Mouse (Mus musculus) forebrain, embryonic 11.5 days (tissue): ENCODE measurements around the gene Lrrc7. TPM values are rescaled to one million over a fixed set of nuclear protein-coding genes. Genes with fewer than 3 reads are reported as not detected.

ENCODE experiments used
- ATAC-seq: fragments of 200-750 bp; cut with Nextera tagmentation; replicated peaks from 2 replicates; pipeline ENCODE4 v1.8.0; 2017; ENCODE audit warnings: moderate TSS enrichment; ENCODE audit not compliant: low FRiP score
- DNase-seq: peaks from one replicate; pipeline ENCODE4 v3.0.0-alpha.2; 2017; ENCODE audit warnings: low spot score
- H3K27ac ChIP-seq: fragments of 300-500 bp; sonication (generic); 2 replicates; pipeline ENCODE4 v1.5.1; 2014; ENCODE audit warnings: low read depth, low read length
- H3K27me3 ChIP-seq: fragments of 300-500 bp; sonication (generic); 2 replicates; pipeline ENCODE4 v1.6.1; 2014; ENCODE audit warnings: mild to moderate bottlenecking, low read length, mixed read lengths; ENCODE audit not compliant: control insufficient read depth, insufficient read depth
- H3K36me3 ChIP-seq: fragments of 300-500 bp; sonication (generic); 2 replicates; pipeline ENCODE4 v1.6.1; 2014; ENCODE audit warnings: mild to moderate bottlenecking, low read length, moderate library complexity, mixed read lengths; ENCODE audit not compliant: control insufficient read depth, insufficient read depth
- H3K4me1 ChIP-seq: fragments of 300-500 bp; sonication (generic); replicated peaks from 2 replicates; pipeline ENCODE4 v1.6.1; 2014; ENCODE audit warnings: low read length, mixed read lengths; ENCODE audit not compliant: control insufficient read depth, insufficient read depth
- H3K4me2 ChIP-seq: fragments of 300-500 bp; sonication (generic); 2 replicates; pipeline ENCODE4 v1.6.1; 2014; ENCODE audit warnings: low read depth, mild to moderate bottlenecking, low read length, moderate library complexity, mixed read lengths; ENCODE audit not compliant: severe bottlenecking
- H3K4me3 ChIP-seq: fragments of 300-500 bp; sonication (generic); 2 replicates; pipeline ENCODE4 v1.5.1; 2014; ENCODE audit warnings: low read depth, low read length
- H3K9ac ChIP-seq: fragments of 300-500 bp; sonication (generic); 2 replicates; pipeline ENCODE4 v1.6.1; 2014; ENCODE audit warnings: low read length
- H3K9me3 ChIP-seq: fragments of 300-500 bp; sonication (generic); 2 replicates; pipeline ENCODE4 v1.6.1; 2016; ENCODE audit warnings: low read length, mixed read lengths; ENCODE audit not compliant: control insufficient read depth
- WGBS: fragments of 180-500 bp; shearing (Covaris S2); extraction: QIAGEN DNeasy Blood & Tissue Kit; methylation state at CpG from one replicate; pipeline ENCODE4 v1.1.7; 2014; 5-methylcytosine and 5-hydroxymethylcytosine counted together
- polyA plus RNA-seq: library from polyadenylated mRNA; unstranded; fragments of >200 nt; fragmentation: Nextera tagmentation; extraction: Ambion mirVana; gene quantifications from 2 replicates; pipeline ENCODE4 v1.2.1, GENCODE M21; 2014

Lrrc7 gene
- polyA plus RNA-seq, 1 experiment from 2014 or later = 3.2 TPM

DNA sequence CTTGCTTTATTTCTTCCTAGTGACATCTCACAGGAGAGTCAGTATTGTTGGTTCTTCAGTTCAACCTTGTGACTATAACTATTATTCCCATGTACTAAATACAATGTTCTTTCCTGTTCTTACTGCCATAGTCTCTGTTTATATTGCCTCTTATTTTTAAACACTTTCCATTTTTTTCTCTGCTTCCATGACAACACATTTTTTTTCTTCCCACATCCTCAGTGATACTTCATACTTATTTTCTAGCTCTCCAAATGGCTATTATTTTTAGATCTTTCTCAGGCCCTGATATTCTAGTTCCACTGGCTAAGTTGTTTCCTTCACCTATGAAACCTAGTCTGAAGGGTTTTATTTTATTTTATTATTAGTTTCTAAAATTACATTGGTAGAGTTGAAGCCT lies 221.2 kb downstream of the Lrrc7 start:
- no peaks in the 10 kb centered on the region for H3K36me3 ChIP-seq
- DNase-seq (no peak), ATAC-seq (no peak)
- no peak overlapping the region for H3K9ac ChIP-seq
- H3K9me3 ChIP-seq = no peaks in the 10 kb centered on the region
- no peak overlapping the region for H3K4me2 ChIP-seq
- no peaks in the 10 kb centered on the region for H3K4me1 ChIP-seq
- no peaks in the 10 kb centered on the region for H3K27me3 ChIP-seq
- no peak overlapping the region for H3K4me3 ChIP-seq
- H3K27ac ChIP-seq = no peak overlapping the region

DNA sequence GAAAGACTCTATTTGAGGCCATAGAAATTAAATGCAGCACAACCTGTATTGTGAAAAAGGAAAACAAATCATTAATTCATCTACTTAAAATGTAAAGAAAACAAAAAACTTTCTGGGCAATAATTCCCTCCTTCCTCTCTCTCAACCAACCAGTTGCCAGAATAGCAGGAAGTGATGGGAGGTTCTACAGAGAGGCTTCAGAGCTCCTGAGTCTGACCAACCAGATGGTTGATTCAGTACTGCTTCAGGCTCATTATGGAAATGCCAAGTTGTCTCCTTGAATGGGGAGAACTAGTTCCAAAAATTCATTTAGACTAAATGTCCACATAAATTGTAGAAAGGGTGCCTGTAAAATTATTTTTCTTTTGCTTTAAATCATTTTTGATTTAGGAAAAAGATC lies 231.9 kb downstream of the Lrrc7 start:
- H3K9ac ChIP-seq = no peak overlapping the region
- no peaks in the 10 kb centered on the region for H3K36me3 ChIP-seq
- no peaks in the 10 kb centered on the region for H3K9me3 ChIP-seq
- no peak overlapping the region for H3K4me2 ChIP-seq
- no peaks in the 10 kb centered on the region for H3K4me1 ChIP-seq
- no peak overlapping the region for H3K4me3 ChIP-seq
- H3K27ac ChIP-seq = no peak overlapping the region
- ATAC-seq (no peak), DNase-seq (no peak)
- H3K27me3 ChIP-seq = no peaks in the 10 kb centered on the region

DNA sequence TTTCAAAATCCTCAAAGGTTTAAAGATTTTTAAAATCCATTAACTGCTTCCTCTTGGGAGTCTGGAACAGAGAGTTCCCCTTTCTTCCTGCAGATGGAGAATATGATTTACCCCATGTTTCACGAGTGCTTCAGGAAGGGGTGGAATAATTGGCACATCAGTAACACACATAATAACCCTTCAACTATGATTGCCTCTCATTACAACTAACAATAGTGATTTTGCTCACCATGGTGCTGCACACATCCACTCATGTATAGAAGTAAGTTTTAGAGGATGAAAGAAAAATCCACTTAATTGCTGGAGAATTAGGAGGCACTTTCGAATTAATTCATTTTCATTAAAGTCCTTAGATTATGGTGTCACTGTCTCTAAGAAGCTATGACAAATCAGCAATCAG lies 251.6 kb downstream of the Lrrc7 start:
- Histone ChIP-seq H3K27me3 (no peaks in the 10 kb centered on the region), H3K36me3 (no peaks in the 10 kb centered on the region), H3K4me1 (no peaks in the 10 kb centered on the region), H3K4me3 (no peak overlapping the region), H3K9me3 (no peaks in the 10 kb centered on the region), H3K4me2 (no peak overlapping the region), H3K9ac (no peak overlapping the region), H3K27ac (no peak overlapping the region)
- ATAC-seq (peak; percentile 72), DNase-seq (no peak)
- WGBS = 53% methylated on average over 2 of the region's 2 CpGs

DNA sequence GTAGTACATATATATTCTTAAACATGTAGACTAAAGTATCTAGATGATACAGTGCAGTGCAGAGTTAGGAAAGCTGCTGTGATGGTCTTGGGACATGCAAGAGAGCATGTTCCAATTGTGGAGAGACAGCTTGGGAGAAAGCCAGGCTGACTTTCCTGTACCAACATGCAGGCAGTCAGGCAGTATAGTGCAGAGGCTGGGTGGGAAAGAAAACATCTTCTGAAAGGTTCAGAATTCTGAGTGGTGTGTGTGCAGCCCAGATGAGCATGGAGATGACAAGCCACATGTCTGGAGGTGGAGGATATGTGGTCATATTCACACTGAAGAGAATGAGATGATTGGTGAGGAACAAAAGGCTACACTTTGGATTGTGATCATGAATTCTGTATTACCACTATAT lies 254.6 kb downstream of the Lrrc7 start:
- no peaks in the 10 kb centered on the region for H3K9me3 ChIP-seq
- no peak overlapping the region for H3K9ac ChIP-seq
- no peak overlapping the region for H3K4me2 ChIP-seq
- ATAC-seq (no peak), DNase-seq (no peak)
- no peaks in the 10 kb centered on the region for H3K27me3 ChIP-seq
- no peak overlapping the region for H3K27ac ChIP-seq
- H3K36me3 ChIP-seq = no peaks in the 10 kb centered on the region
- H3K4me1 ChIP-seq = no peaks in the 10 kb centered on the region
- no peak overlapping the region for H3K4me3 ChIP-seq

DNA sequence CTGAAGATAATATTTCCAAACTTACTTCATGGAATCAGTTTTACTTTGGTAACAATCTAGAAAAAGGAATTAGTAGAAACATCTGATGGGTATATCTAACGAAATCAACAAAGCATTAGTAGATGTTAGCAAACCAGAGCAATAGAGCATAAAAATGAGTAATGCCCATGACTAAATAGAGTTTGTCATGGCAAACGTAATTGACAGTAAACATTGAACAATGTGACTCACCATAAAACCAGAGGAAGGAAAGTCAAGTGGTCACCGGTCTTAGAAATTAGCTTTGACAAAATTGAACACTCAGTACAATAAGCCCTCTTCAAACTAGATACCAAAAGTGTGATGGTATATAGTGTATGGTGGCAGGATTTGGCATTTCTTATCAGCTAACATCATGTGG lies 263.3 kb downstream of the Lrrc7 start:
- no peak overlapping the region for H3K4me3 ChIP-seq
- H3K9me3 ChIP-seq = no peaks in the 10 kb centered on the region
- H3K27ac ChIP-seq = no peak overlapping the region
- no peaks in the 10 kb centered on the region for H3K27me3 ChIP-seq
- no peaks in the 10 kb centered on the region for H3K4me1 ChIP-seq
- H3K4me2 ChIP-seq = no peak overlapping the region
- H3K9ac ChIP-seq = no peak overlapping the region
- DNase-seq = no peak
- no peaks in the 10 kb centered on the region for H3K36me3 ChIP-seq
- ATAC-seq = no peak
- 88% methylated on average over 3 of the region's 3 CpGs for WGBS

DNA sequence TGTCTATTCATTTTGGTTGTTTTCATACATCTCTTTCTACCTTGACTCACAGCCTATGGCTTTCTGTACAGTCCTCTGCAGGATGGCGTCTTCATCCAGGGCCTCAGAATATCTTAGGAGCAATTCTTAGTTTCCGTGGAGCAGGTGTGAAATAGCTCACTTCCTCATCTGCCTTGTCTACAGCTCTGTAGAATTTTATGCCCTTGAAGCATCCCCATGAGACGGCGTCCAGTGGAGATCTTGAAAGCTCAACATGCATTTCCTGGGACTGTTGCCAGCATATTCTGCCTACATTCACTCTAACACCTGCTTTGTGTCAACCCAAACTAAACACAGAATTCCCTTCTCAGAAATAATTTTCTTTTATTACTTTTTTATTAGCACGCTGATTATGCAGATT lies 267.0 kb downstream of the Lrrc7 start:
- DNase-seq (no peak), ATAC-seq (no peak)
- Histone ChIP-seq H3K27ac (no peak overlapping the region), H3K27me3 (no peaks in the 10 kb centered on the region), H3K4me3 (no peak overlapping the region), H3K4me1 (no peaks in the 10 kb centered on the region), H3K9me3 (no peaks in the 10 kb centered on the region), H3K36me3 (no peaks in the 10 kb centered on the region), H3K4me2 (no peak overlapping the region), H3K9ac (no peak overlapping the region)
- 92% methylated on average over 5 of the region's 5 CpGs for WGBS

DNA sequence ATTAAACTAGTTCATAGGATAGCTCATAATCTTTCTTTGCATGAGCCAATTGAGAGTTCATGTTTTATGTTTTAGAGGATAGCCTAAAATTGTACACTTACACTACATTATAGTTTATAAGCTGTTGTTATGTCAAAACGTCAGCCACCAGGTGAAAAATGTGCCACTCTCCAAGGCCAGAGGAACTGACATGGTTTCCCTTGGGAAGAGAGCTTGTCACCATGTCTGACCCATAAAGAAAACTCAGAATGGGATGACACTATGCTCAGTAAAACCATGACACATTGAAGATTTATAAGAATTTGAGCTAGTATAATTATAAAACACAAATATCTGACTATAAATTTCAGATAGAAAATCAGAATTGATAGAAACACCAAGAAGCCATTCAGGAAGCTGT lies 277.6 kb downstream of the Lrrc7 start:
- H3K4me3 ChIP-seq = no peak overlapping the region
- H3K9me3 ChIP-seq = no peaks in the 10 kb centered on the region
- no peak overlapping the region for H3K9ac ChIP-seq
- H3K4me2 ChIP-seq = no peak overlapping the region
- no peaks in the 10 kb centered on the region for H3K36me3 ChIP-seq
- DNase-seq (no peak), ATAC-seq (no peak)
- no peaks in the 10 kb centered on the region for H3K27me3 ChIP-seq
- no peak overlapping the region for H3K27ac ChIP-seq
- 72% methylated on average over 1 of the region's 1 CpGs for WGBS
- H3K4me1 ChIP-seq = no peaks in the 10 kb centered on the region

DNA sequence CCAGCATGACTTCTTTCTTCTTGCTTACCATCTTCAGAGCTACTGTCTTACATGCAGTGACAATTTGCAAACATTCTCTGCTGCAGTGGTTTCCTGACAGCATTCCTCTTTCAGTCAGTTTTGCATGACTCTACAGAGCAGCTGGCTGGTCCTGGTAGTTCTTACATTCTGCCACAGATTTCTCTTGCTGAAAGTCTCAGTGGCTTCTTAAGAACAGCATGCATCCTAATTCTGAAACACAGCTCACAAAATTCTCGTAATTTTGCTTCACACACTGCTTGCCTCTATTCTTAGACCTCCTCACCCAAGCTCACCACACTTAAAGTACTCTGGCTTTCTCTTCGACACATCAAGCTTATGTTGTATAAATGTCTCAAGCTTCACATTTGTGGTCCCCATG lies 283.4 kb downstream of the Lrrc7 start:
- H3K9me3 ChIP-seq = no peaks in the 10 kb centered on the region
- H3K4me2 ChIP-seq = no peak overlapping the region
- ATAC-seq = no peak
- H3K27ac ChIP-seq = no peak overlapping the region
- H3K4me1 ChIP-seq = no peaks in the 10 kb centered on the region
- no peak overlapping the region for H3K9ac ChIP-seq
- H3K36me3 ChIP-seq = no peaks in the 10 kb centered on the region
- no peak for DNase-seq
- no peak overlapping the region for H3K4me3 ChIP-seq
- no peaks in the 10 kb centered on the region for H3K27me3 ChIP-seq
- 78% methylated on average over 2 of the region's 2 CpGs for WGBS

DNA sequence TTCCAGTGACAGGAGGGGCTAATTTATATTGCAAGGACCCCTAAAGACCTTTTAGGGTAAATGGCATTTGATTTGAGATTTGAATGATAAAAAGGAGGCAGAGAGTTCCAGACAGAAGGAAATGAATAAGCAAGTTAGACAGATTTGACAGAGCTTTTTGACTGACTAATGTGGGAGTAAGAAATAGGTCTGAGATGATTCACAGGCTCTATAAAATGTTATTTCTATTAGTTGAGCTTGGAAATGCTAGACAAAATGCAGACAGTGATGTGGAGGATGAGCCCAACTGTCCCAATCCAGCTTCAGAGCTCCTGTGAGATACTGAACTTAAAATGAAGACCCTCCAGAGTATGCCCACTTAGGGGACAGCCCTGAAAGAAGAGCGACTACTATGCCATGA lies 289.3 kb downstream of the Lrrc7 start:
- no peaks in the 10 kb centered on the region for H3K36me3 ChIP-seq
- ATAC-seq (no peak), DNase-seq (no peak)
- 89% methylated on average over 1 of the region's 1 CpGs for WGBS
- H3K9me3 ChIP-seq = no peaks in the 10 kb centered on the region
- H3K4me2 ChIP-seq = no peak overlapping the region
- no peak overlapping the region for H3K4me3 ChIP-seq
- no peak overlapping the region for H3K27ac ChIP-seq
- no peaks in the 10 kb centered on the region for H3K4me1 ChIP-seq
- no peak overlapping the region for H3K9ac ChIP-seq
- H3K27me3 ChIP-seq = no peaks in the 10 kb centered on the region
